Mouse (Mus musculus): ENCODE results near the gene Gnai3. TPM values are rescaled to one million over a fixed set of nuclear protein-coding genes. Genes with fewer than 3 reads are reported as not detected.

Gnai3 gene
- polyA plus RNA-seq, 1 experiment from 2014 or later = 199 TPM

- peaks cover 49% of the 10 kb centered on the region for H3K36me3 ChIP-seq
- H3K4me2 ChIP-seq = no peak overlapping the region
- no peaks in the 10 kb centered on the region for H3K4me1 ChIP-seq (replicated peaks)
- no peaks in the 10 kb centered on the region for H3K27me3 ChIP-seq
- no peak overlapping the region for H3K4me3 ChIP-seq (replicated peaks)
- WGBS = 88% methylated on average over 3 of the region's 3 CpGs
- H3K9ac ChIP-seq (replicated peaks) = no peak overlapping the region
- H3K27ac ChIP-seq = no peak overlapping the region
- no peak for ATAC-seq (ENCODE audit: insufficient number of reproducible peaks, insufficient read depth, low FRiP score, low TSS enrichment, low read depth)
- no peaks in the 10 kb centered on the region for H3K9me3 ChIP-seq
Measured at GRCm38 (mm10) chr3:108105281-108105680, 40.7 kb downstream of the Gnai3 start.

GRCm38 (mm10) chr3:108102075-108102474 is 43.9 kb downstream of the Gnai3 start:
- Histone ChIP-seq H3K36me3 (peaks cover 21% of the 10 kb centered on the region), H3K9me3 (no peaks in the 10 kb centered on the region), H3K9ac (replicated peaks) (no peak overlapping the region), H3K4me3 (replicated peaks) (no peak overlapping the region), H3K4me1 (replicated peaks) (no peaks in the 10 kb centered on the region), H3K27ac (no peak overlapping the region), H3K4me2 (no peak overlapping the region), H3K27me3 (no peaks in the 10 kb centered on the region)
- 92% methylated on average over 6 of the region's 6 CpGs for WGBS
- no peak for ATAC-seq (ENCODE audit: insufficient number of reproducible peaks, insufficient read depth, low FRiP score, low TSS enrichment, low read depth)

GRCm38 (mm10) chr3:108101594-108101993 is 44.4 kb downstream of the Gnai3 start:
- WGBS = 63% methylated on average over 3 of the region's 3 CpGs
- Histone ChIP-seq H3K4me2 (no peak overlapping the region), H3K4me1 (replicated peaks) (no peaks in the 10 kb centered on the region), H3K27ac (no peak overlapping the region), H3K27me3 (no peaks in the 10 kb centered on the region), H3K36me3 (peaks cover 21% of the 10 kb centered on the region), H3K9ac (replicated peaks) (no peak overlapping the region), H3K9me3 (no peaks in the 10 kb centered on the region), H3K4me3 (replicated peaks) (no peak overlapping the region)
- ATAC-seq (ENCODE audit: insufficient number of reproducible peaks, insufficient read depth, low FRiP score, low TSS enrichment, low read depth) = no peak

GRCm38 (mm10) chr3:108098316-108098715 is 47.6 kb downstream of the Gnai3 start:
- WGBS = 72% methylated on average over 6 of the region's 6 CpGs
- Histone ChIP-seq H3K9ac (replicated peaks) (no peak overlapping the region), H3K9me3 (no peaks in the 10 kb centered on the region), H3K27ac (no peak overlapping the region), H3K4me3 (replicated peaks) (no peak overlapping the region), H3K4me2 (no peak overlapping the region), H3K4me1 (replicated peaks) (no peaks in the 10 kb centered on the region), H3K27me3 (no peaks in the 10 kb centered on the region), H3K36me3 (no peaks in the 10 kb centered on the region)
- ATAC-seq (ENCODE audit: insufficient number of reproducible peaks, insufficient read depth, low FRiP score, low TSS enrichment, low read depth) = no peak

- Histone ChIP-seq H3K27me3 (no peaks in the 10 kb centered on the region), H3K27ac (no peak overlapping the region), H3K4me3 (replicated peaks) (no peak overlapping the region), H3K4me2 (no peak overlapping the region), H3K9ac (replicated peaks) (no peak overlapping the region), H3K9me3 (no peaks in the 10 kb centered on the region), H3K36me3 (no peaks in the 10 kb centered on the region), H3K4me1 (replicated peaks) (no peaks in the 10 kb centered on the region)
- ATAC-seq (ENCODE audit: insufficient number of reproducible peaks, insufficient read depth, low FRiP score, low TSS enrichment, low read depth) = no peak
- 72% methylated on average over 8 of the region's 8 CpGs for WGBS
Measured at GRCm38 (mm10) chr3:108097656-108098055, 48.3 kb downstream of the Gnai3 start.

- Histone ChIP-seq H3K4me1 (replicated peaks) (no peaks in the 10 kb centered on the region), H3K27me3 (no peaks in the 10 kb centered on the region), H3K27ac (no peak overlapping the region), H3K9ac (replicated peaks) (no peak overlapping the region), H3K9me3 (no peaks in the 10 kb centered on the region), H3K4me3 (replicated peaks) (no peak overlapping the region), H3K36me3 (no peaks in the 10 kb centered on the region), H3K4me2 (no peak overlapping the region)
- no peak for ATAC-seq (ENCODE audit: insufficient number of reproducible peaks, insufficient read depth, low FRiP score, low TSS enrichment, low read depth)
- WGBS = 85% methylated on average over 10 of the region's 10 CpGs
Measured at GRCm38 (mm10) chr3:108096726-108097125, 49.2 kb downstream of the Gnai3 start.

GRCm38 (mm10) chr3:108096226-108096625 is 49.7 kb downstream of the Gnai3 start:
- no peak for ATAC-seq (ENCODE audit: insufficient number of reproducible peaks, insufficient read depth, low FRiP score, low TSS enrichment, low read depth)
- Histone ChIP-seq H3K27ac (no peak overlapping the region), H3K9ac (replicated peaks) (no peak overlapping the region), H3K27me3 (no peaks in the 10 kb centered on the region), H3K4me1 (replicated peaks) (no peaks in the 10 kb centered on the region), H3K36me3 (no peaks in the 10 kb centered on the region), H3K4me3 (replicated peaks) (no peak overlapping the region), H3K4me2 (no peak overlapping the region), H3K9me3 (no peaks in the 10 kb centered on the region)
- 81% methylated on average over 8 of the region's 8 CpGs for WGBS

GRCm38 (mm10) chr3:108094976-108095760 is 50.8 kb downstream of the Gnai3 start:
- 91% methylated on average over 12 of the region's 12 CpGs for WGBS
- Histone ChIP-seq H3K27ac (no peak overlapping the region), H3K36me3 (no peaks in the 10 kb centered on the region), H3K4me1 (replicated peaks) (no peaks in the 10 kb centered on the region), H3K4me2 (no peak overlapping the region), H3K9me3 (no peaks in the 10 kb centered on the region), H3K9ac (replicated peaks) (no peak overlapping the region), H3K4me3 (replicated peaks) (no peak overlapping the region), H3K27me3 (no peaks in the 10 kb centered on the region)
- no peak for ATAC-seq (ENCODE audit: insufficient number of reproducible peaks, insufficient read depth, low FRiP score, low TSS enrichment, low read depth)

GRCm38 (mm10) chr3:108094146-108094545 is 51.8 kb downstream of the Gnai3 start:
- H3K27ac ChIP-seq = no peak overlapping the region
- H3K4me1 ChIP-seq (replicated peaks) = peaks cover 3% of the 10 kb centered on the region
- no peak overlapping the region for H3K4me3 ChIP-seq (replicated peaks)
- no peak overlapping the region for H3K4me2 ChIP-seq
- no peaks in the 10 kb centered on the region for H3K36me3 ChIP-seq
- ATAC-seq (ENCODE audit: insufficient number of reproducible peaks, insufficient read depth, low FRiP score, low TSS enrichment, low read depth) = no peak
- 90% methylated on average over 1 of the region's 1 CpGs for WGBS
- H3K9ac ChIP-seq (replicated peaks) = no peak overlapping the region
- H3K9me3 ChIP-seq = no peaks in the 10 kb centered on the region
- H3K27me3 ChIP-seq = no peaks in the 10 kb centered on the region

- no peaks in the 10 kb centered on the region for H3K36me3 ChIP-seq
- no peak overlapping the region for H3K4me3 ChIP-seq (replicated peaks)
- 68% methylated on average over 6 of the region's 6 CpGs for WGBS
- no peak overlapping the region for H3K9ac ChIP-seq (replicated peaks)
- no peak overlapping the region for H3K4me2 ChIP-seq
- no peak overlapping the region for H3K27ac ChIP-seq
- no peak for ATAC-seq (ENCODE audit: insufficient number of reproducible peaks, insufficient read depth, low FRiP score, low TSS enrichment, low read depth)
- H3K27me3 ChIP-seq = no peaks in the 10 kb centered on the region
- peaks cover 10% of the 10 kb centered on the region for H3K4me1 ChIP-seq (replicated peaks)
- no peaks in the 10 kb centered on the region for H3K9me3 ChIP-seq
Measured at GRCm38 (mm10) chr3:108093306-108093705, 52.6 kb downstream of the Gnai3 start.

GRCm38 (mm10) chr3:108092536-108093115 is 53.3 kb downstream of the Gnai3 start, which contains the start of gene Gnat2:
Gnat2 (plus strand) TSS chr3:108092789.
- Histone ChIP-seq H3K9ac (replicated peaks) (no peak within 1 kb of the TSS), H3K27me3 (no peaks in the 10 kb centered on the region), H3K27ac (no peak within 1 kb of the TSS), H3K4me1 (replicated peaks) (peaks cover 12% of the 10 kb centered on the region), H3K36me3 (no peaks in the 10 kb centered on the region), H3K4me3 (replicated peaks) (no peak within 1 kb of the TSS), H3K4me2 (no peak within 1 kb of the TSS), H3K9me3 (no peaks in the 10 kb centered on the region)
- 77% methylated on average over 15 of the region's 15 CpGs for WGBS
- no peak for ATAC-seq (ENCODE audit: insufficient number of reproducible peaks, insufficient read depth, low FRiP score, low TSS enrichment, low read depth)

- H3K36me3 ChIP-seq = no peaks in the 10 kb centered on the region
- no peak for ATAC-seq (ENCODE audit: insufficient number of reproducible peaks, insufficient read depth, low FRiP score, low TSS enrichment, low read depth)
- H3K27me3 ChIP-seq = no peaks in the 10 kb centered on the region
- H3K9ac ChIP-seq (replicated peaks) = no peak overlapping the region
- no peaks in the 10 kb centered on the region for H3K9me3 ChIP-seq
- 76% methylated on average over 6 of the region's 6 CpGs for WGBS
- no peak overlapping the region for H3K4me3 ChIP-seq (replicated peaks)
- H3K4me1 ChIP-seq (replicated peaks) = peaks cover 18% of the 10 kb centered on the region
- H3K4me2 ChIP-seq = no peak overlapping the region
- no peak overlapping the region for H3K27ac ChIP-seq
Measured at GRCm38 (mm10) chr3:108092030-108092429, 53.9 kb downstream of the Gnai3 start.

Data from limb, embryonic 12.5 days (tissue).